Mouse (Mus musculus) liver, adult 2 months (tissue): ENCODE results near the gene Bcar3. TPM values are rescaled to one million over a fixed set of nuclear protein-coding genes. Genes with fewer than 3 reads are reported as not detected.

Source experiments
- DNase-seq: peaks from one replicate; pipeline ENCODE4 v3.0.0-alpha.2; 2011; ENCODE audit warnings: low read depth, low spot score; ENCODE audit errors: extremely low read depth
- H3K27ac ChIP-seq: fragments of 200-500 bp; replicated peaks from 2 replicates; pipeline ENCODE4 v1.5.1; 2012; ENCODE audit warnings: low read depth, mild to moderate bottlenecking, control low read depth, inconsistent platforms, low read length; ENCODE audit not compliant: insufficient read depth
- H3K27me3 ChIP-seq: fragments of 200-500 bp; 2 replicates; pipeline ENCODE4 v1.6.1; 2012; ENCODE audit warnings: mild to moderate bottlenecking, moderate library complexity, low read length, inconsistent platforms; ENCODE audit not compliant: control insufficient read depth, insufficient read depth
- H3K36me3 ChIP-seq: fragments of 200-500 bp; 2 replicates; pipeline ENCODE4 v1.6.1; 2012; ENCODE audit warnings: low read length, inconsistent platforms; ENCODE audit not compliant: control insufficient read depth, insufficient read depth
- H3K4me1 ChIP-seq: fragments of 200-500 bp; 2 replicates; pipeline ENCODE4 v1.6.1; 2011; ENCODE audit warnings: low read length; ENCODE audit not compliant: control insufficient read depth, insufficient read depth
- H3K4me3 ChIP-seq: fragments of 200-500 bp; 2 replicates; pipeline ENCODE4 v1.5.1; 2011; ENCODE audit warnings: low read depth, mild to moderate bottlenecking, control low read depth, low read length, moderate library complexity; ENCODE audit not compliant: insufficient read depth
- H3K79me2 ChIP-seq: fragments of 200-500 bp; 2 replicates; pipeline ENCODE4 v1.6.1; 2012; ENCODE audit warnings: inconsistent platforms, mild to moderate bottlenecking, low read length, moderate library complexity; ENCODE audit not compliant: control insufficient read depth, insufficient read depth
- H3K9ac ChIP-seq: fragments of 200-500 bp; 2 replicates; pipeline ENCODE4 v1.6.1; 2012; ENCODE audit warnings: low read depth, mild to moderate bottlenecking, control low read depth, inconsistent platforms, low read length
- CTCF ChIP-seq: fragments of 200-500 bp; IDR thresholded peaks from 2 replicates; pipeline ENCODE4 v1.5.1; 2011; ENCODE audit warnings: low read depth, low read length, control low read depth
- POLR2A ChIP-seq: fragments of 200-500 bp; IDR thresholded peaks from 2 replicates; pipeline ENCODE4 v1.6.1; 2011; ENCODE audit warnings: low read length, control low read depth; ENCODE audit not compliant: insufficient read depth; ENCODE audit errors: extremely low read depth
- WGBS: fragments of 180-500 bp; shearing (Covaris S2); methylation state at CpG from one replicate; pipeline ENCODE4 v1.1.7; 2018; 5-methylcytosine and 5-hydroxymethylcytosine counted together
- polyA plus RNA-seq: library from polyadenylated mRNA; depleted of rRNA; stranded (reverse); fragments of >200 nt; gene quantifications from 2 replicates; pipeline ENCODE4 v1.2.3, GENCODE M21; 2012; rRNA removed
- total RNA-seq: library from RNA; depleted of rRNA; stranded (reverse); fragments of >200 nt; gene quantifications from 2 replicates; pipeline ENCODE4 v1.2.3, GENCODE M21; 2014; rRNA removed

Bcar3 gene
- total RNA-seq, result 44.4 and 69.3 TPM in 2 replicates
- 45.5 and 67.3 TPM in 2 replicates for polyA plus RNA-seq

GRCm38 (mm10) chr3:122293954-122294850, at the start of gene Bcar3:
Bcar3 (plus strand) TSS chr3:122294136.
- WGBS, result 8% methylated on average over 37 of the region's 37 CpGs
- no peaks in the 10 kb centered on the region for H3K79me2 ChIP-seq
- H3K4me3 ChIP-seq, result peak within 1 kb of the TSS; percentile 82
- peaks cover 10% of the 10 kb centered on the region for H3K4me1 ChIP-seq
- no peaks in the 10 kb centered on the region for H3K36me3 ChIP-seq
- TF ChIP-seq POLR2A, result no peak
- no peak for TF ChIP-seq CTCF
- H3K9ac ChIP-seq, result peak within 1 kb of the TSS; percentile 91
- DNase-seq, result peak; percentile 68
- H3K27me3 ChIP-seq, result no peaks in the 10 kb centered on the region
- peak within 1 kb of the TSS; percentile 82 for H3K27ac ChIP-seq

GRCm38 (mm10) chr3:122244759-122245158, 49.2 kb upstream of the Bcar3 start:
- no peak overlapping the region for H3K27ac ChIP-seq
- no peak overlapping the region for H3K4me3 ChIP-seq
- H3K36me3 ChIP-seq, result no peaks in the 10 kb centered on the region
- no peaks in the 10 kb centered on the region for H3K27me3 ChIP-seq
- peaks cover 10% of the 10 kb centered on the region; the same call in 1 of the 2 replicates for H3K79me2 ChIP-seq
- no peak overlapping the region for H3K9ac ChIP-seq
- H3K4me1 ChIP-seq, result peaks cover 6% of the 10 kb centered on the region
- no peak for DNase-seq
- WGBS, result 56% methylated on average over 6 of the region's 6 CpGs
- TF ChIP-seq POLR2A (no peak), CTCF (no peak)

- under 1% methylated on average over 84 of the region's 90 CpGs for WGBS
Measured at GRCm38 (mm10) chr3:122245215-122245877, 48.6 kb upstream of the Bcar3 start, which contains the start of gene Gclm. Gclm (plus strand) TSS chr3:122245557.

GRCm38 (mm10) chr3:122245878-122246332, 48.0 kb upstream of the Bcar3 start:
- H3K27me3 ChIP-seq, result no peaks in the 10 kb centered on the region
- H3K4me1 ChIP-seq, result peaks cover 14% of the 10 kb centered on the region
- H3K9ac ChIP-seq, result peak overlapping the region; percentile 98
- peaks cover 17% of the 10 kb centered on the region; the same call in 1 of the 2 replicates for H3K79me2 ChIP-seq
- peak overlapping the region; percentile 95 for H3K27ac ChIP-seq
- no peak for DNase-seq
- WGBS, result under 1% methylated on average over 50 of the region's 50 CpGs
- TF ChIP-seq POLR2A (no peak), CTCF (peak; percentile 32; the same call in 1 of the 2 replicates)
- peak overlapping the region; percentile 97 for H3K4me3 ChIP-seq
- no peaks in the 10 kb centered on the region for H3K36me3 ChIP-seq

More at GRCm38 (mm10) chr3:122245215-122245877, 48.6 kb upstream of the Bcar3 start, which contains the start of gene Gclm:
- peak; percentile 69 for TF ChIP-seq CTCF
- peak; percentile 74; the same call in 1 of the 2 replicates for TF ChIP-seq POLR2A
- H3K36me3 ChIP-seq, result no peaks in the 10 kb centered on the region
- peak; percentile 83 for DNase-seq
- H3K27ac ChIP-seq, result peak within 1 kb of the TSS; percentile 95
- H3K27me3 ChIP-seq, result no peaks in the 10 kb centered on the region
- peaks cover 9% of the 10 kb centered on the region for H3K4me1 ChIP-seq
- peak within 1 kb of the TSS; percentile 97 for H3K4me3 ChIP-seq
- peak within 1 kb of the TSS; percentile 98 for H3K9ac ChIP-seq
- H3K79me2 ChIP-seq, result peaks cover 15% of the 10 kb centered on the region; the same call in 1 of the 2 replicates

- Histone ChIP-seq H3K9ac (peak overlapping the region; percentile 98), H3K79me2 (peaks cover 22% of the 10 kb centered on the region; the same call in 1 of the 2 replicates), H3K27ac (peak overlapping the region; percentile 95), H3K36me3 (no peaks in the 10 kb centered on the region), H3K4me1 (peaks cover 18% of the 10 kb centered on the region), H3K4me3 (peak overlapping the region; percentile 97), H3K27me3 (no peaks in the 10 kb centered on the region)
- no peak for TF ChIP-seq POLR2A
- TF ChIP-seq CTCF, result no peak
- DNase-seq, result peak; percentile 52
- 11% methylated on average over 6 of the region's 6 CpGs for WGBS
Measured at GRCm38 (mm10) chr3:122246406-122246805, 47.5 kb upstream of the Bcar3 start.
